Mouse (Mus musculus) neural tube, embryonic 14.5 days (tissue): ENCODE measurements around the gene Dnal4. TPM values are rescaled to one million over a fixed set of nuclear protein-coding genes. Genes with fewer than 3 reads are reported as not detected.

Experiments
- ATAC-seq: fragments of 200-750 bp; cut with Nextera tagmentation; 2 replicates; pipeline ENCODE4 v1.8.0; 2017; ENCODE audit warnings: low read depth, mild to moderate bottlenecking, moderate TSS enrichment, moderate library complexity
- H3K27ac ChIP-seq: fragments of 300-500 bp; sonication (generic); 2 replicates; pipeline ENCODE4 v1.5.1; 2014; ENCODE audit warnings: low read depth, mild to moderate bottlenecking, control low read depth, low read length, moderate library complexity, mixed read lengths
- H3K27me3 ChIP-seq: fragments of 300-500 bp; sonication (generic); 2 replicates; pipeline ENCODE4 v1.6.1; 2014; ENCODE audit warnings: low read length; ENCODE audit not compliant: control insufficient read depth, insufficient read depth
- H3K36me3 ChIP-seq: fragments of 300-500 bp; sonication (generic); 2 replicates; pipeline ENCODE4 v1.6.1; 2014; ENCODE audit warnings: low read length, mixed read lengths; ENCODE audit not compliant: control insufficient read depth, insufficient read depth
- H3K4me1 ChIP-seq: fragments of 300-500 bp; sonication (generic); 2 replicates; pipeline ENCODE4 v1.6.1; 2014; ENCODE audit warnings: low read length; ENCODE audit not compliant: control insufficient read depth, insufficient read depth
- H3K4me2 ChIP-seq: fragments of 300-500 bp; sonication (generic); 2 replicates; pipeline ENCODE4 v1.6.1; 2014; ENCODE audit warnings: mild to moderate bottlenecking, low read depth, low read length, control low read depth
- H3K4me3 ChIP-seq: fragments of 300-500 bp; sonication (generic); 2 replicates; pipeline ENCODE4 v1.5.1; 2014; ENCODE audit warnings: low read depth, low read length, control low read depth, mixed read lengths
- H3K9ac ChIP-seq: fragments of 300-500 bp; sonication (generic); replicated peaks from 2 replicates; pipeline ENCODE4 v1.6.1; 2014; ENCODE audit warnings: low read depth, mild to moderate bottlenecking, control low read depth, low read length, mixed read lengths
- H3K9me3 ChIP-seq: fragments of 300-500 bp; sonication (generic); 2 replicates; pipeline ENCODE4 v1.6.1; 2016; ENCODE audit warnings: low read length; ENCODE audit not compliant: control insufficient read depth
- WGBS: fragments of 180-500 bp; shearing (Covaris S2); extraction: QIAGEN DNeasy Blood & Tissue Kit; methylation state at CpG from one replicate; pipeline ENCODE4 v1.1.7; 2014; 5-methylcytosine and 5-hydroxymethylcytosine counted together
- polyA plus RNA-seq: library from polyadenylated mRNA; unstranded; fragments of >200 nt; fragmentation: Nextera tagmentation; extraction: Ambion mirVana; gene quantifications from 2 replicates; pipeline ENCODE4 v1.2.1, GENCODE M21; 2014

Dnal4 gene
- 62.2 and 62.8 TPM in 2 replicates for polyA plus RNA-seq

DNA sequence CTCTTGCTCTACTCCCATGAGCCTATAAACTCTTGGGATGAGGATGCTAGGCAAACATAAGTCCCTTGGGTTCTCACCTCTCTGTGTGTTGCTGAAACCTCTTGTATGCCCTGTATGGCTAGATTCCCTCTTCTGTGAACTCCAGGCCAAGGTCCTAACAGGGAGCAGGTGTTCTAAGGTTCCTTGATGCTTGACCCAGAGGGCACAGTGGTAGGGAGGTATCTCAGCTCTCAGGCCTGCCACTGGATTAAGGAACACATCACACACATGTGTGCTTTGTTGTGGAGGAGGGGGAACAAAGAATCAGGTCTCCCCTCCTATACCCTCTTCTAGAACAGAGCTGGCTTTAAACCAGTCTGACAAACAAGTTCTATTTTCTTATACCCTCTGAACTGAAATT, at the start of gene Dnal4:
Dnal4 (minus strand) TSS at position 101 of the 400 bp plus-strand sequence.
- no peaks in the 10 kb centered on the region for H3K9me3 ChIP-seq
- no peaks in the 10 kb centered on the region for H3K27me3 ChIP-seq
- H3K4me1 ChIP-seq: peaks cover 12% of the 10 kb centered on the region; the same call in 1 of the 2 replicates
- H3K9ac ChIP-seq: no peak within 1 kb of the TSS
- no peak for ATAC-seq
- no peak within 1 kb of the TSS for H3K4me3 ChIP-seq
- no peaks in the 10 kb centered on the region for H3K36me3 ChIP-seq
- H3K4me2 ChIP-seq: no peak within 1 kb of the TSS
- no peak within 1 kb of the TSS for H3K27ac ChIP-seq

GRCm38 (mm10) chr15:79827061-79827777, 49.6 kb upstream of the Dnal4 start:
- H3K9me3 ChIP-seq: no peaks in the 10 kb centered on the region
- no peak overlapping the region for H3K4me2 ChIP-seq
- 0 out of 2 replicates have a peak overlapping the region, but pooled peaks have one; percentile 39 for H3K27ac ChIP-seq
- WGBS: 92% methylated on average over 14 of the region's 14 CpGs
- H3K36me3 ChIP-seq: peaks cover 15% of the 10 kb centered on the region
- H3K4me1 ChIP-seq: peaks cover 47% of the 10 kb centered on the region
- no peak for ATAC-seq
- no peaks in the 10 kb centered on the region for H3K27me3 ChIP-seq
- H3K4me3 ChIP-seq: no peak overlapping the region
- no peak overlapping the region for H3K9ac ChIP-seq

GRCm38 (mm10) chr15:79826221-79826935, 48.7 kb upstream of the Dnal4 start:
- WGBS: 90% methylated on average over 9 of the region's 9 CpGs
- H3K4me1 ChIP-seq: peaks cover 40% of the 10 kb centered on the region

GRCm38 (mm10) chr15:79825146-79825825, 47.6 kb upstream of the Dnal4 start:
- WGBS: 56% methylated on average over 14 of the region's 14 CpGs
- Histone ChIP-seq H3K9me3 (no peaks in the 10 kb centered on the region), H3K27ac (0 out of 2 replicates have a peak overlapping the region, but pooled peaks have one; percentile 28), H3K4me3 (no peak overlapping the region), H3K36me3 (peaks cover 15% of the 10 kb centered on the region), H3K4me1 (peaks cover 40% of the 10 kb centered on the region), H3K9ac (no peak overlapping the region), H3K4me2 (no peak overlapping the region), H3K27me3 (no peaks in the 10 kb centered on the region)
- no peak for ATAC-seq

More at GRCm38 (mm10) chr15:79826221-79826935, 48.7 kb upstream of the Dnal4 start:
- Histone ChIP-seq H3K4me3 (no peak overlapping the region), H3K36me3 (peaks cover 15% of the 10 kb centered on the region), H3K4me2 (no peak overlapping the region), H3K27ac (no peak overlapping the region), H3K9ac (no peak overlapping the region), H3K9me3 (no peaks in the 10 kb centered on the region), H3K27me3 (no peaks in the 10 kb centered on the region)
- no peak for ATAC-seq

DNA sequence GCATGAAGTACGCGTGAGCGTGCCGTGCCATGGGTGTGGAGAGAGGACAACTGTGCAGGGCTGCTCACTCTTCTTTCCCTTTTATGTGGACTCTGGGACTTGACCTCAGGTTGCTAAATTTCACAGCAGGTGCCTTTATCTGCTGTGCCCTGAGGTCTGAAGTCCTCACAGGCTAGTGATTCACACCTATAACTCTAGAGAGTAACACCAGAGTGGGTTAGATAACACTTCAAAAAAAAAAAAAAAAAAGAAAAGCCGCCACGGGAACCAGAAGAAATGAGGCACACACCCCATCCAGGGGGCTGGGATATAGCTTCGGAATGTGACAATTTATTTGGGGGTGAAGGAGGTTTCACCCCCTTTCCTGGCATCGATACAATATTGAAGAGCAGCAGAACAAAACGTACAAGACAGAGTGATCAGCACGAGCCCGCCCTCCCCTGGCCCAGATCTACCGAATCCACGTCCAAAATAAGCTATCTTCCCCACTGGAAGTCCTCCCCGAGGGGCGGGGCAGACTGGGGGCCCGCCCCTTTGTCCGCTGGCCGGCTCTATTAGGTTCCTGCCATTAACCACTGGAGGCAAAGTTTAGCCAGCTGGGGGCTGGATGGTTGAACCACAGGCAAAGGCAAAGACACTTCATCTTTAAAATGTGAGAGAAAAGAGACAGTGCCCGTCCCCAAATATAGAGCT, 46.1 kb upstream of the Dnal4 start:
- Histone ChIP-seq H3K4me2 (no peak overlapping the region), H3K27ac (no peak overlapping the region), H3K9me3 (no peaks in the 10 kb centered on the region), H3K27me3 (no peaks in the 10 kb centered on the region), H3K36me3 (peaks cover 13% of the 10 kb centered on the region), H3K9ac (no peak overlapping the region), H3K4me1 (peaks cover 29% of the 10 kb centered on the region), H3K4me3 (no peak overlapping the region)
- ATAC-seq: no peak
- WGBS: 70% methylated on average over 19 of the region's 19 CpGs

- ATAC-seq: no peak
- Histone ChIP-seq H3K27me3 (no peaks in the 10 kb centered on the region), H3K9me3 (no peaks in the 10 kb centered on the region), H3K4me2 (no peak overlapping the region), H3K9ac (no peak overlapping the region), H3K36me3 (0 out of 2 replicates have a peak, but pooled peaks cover 4% of the 10 kb centered on the region), H3K27ac (no peak overlapping the region), H3K4me3 (no peak overlapping the region), H3K4me1 (peaks cover 19% of the 10 kb centered on the region)
- WGBS: 75% methylated on average over 13 of the region's 13 CpGs
Observed at GRCm38 (mm10) chr15:79822265-79823199, 44.9 kb upstream of the Dnal4 start.

GRCm38 (mm10) chr15:79818325-79818724, 40.7 kb upstream of the Dnal4 start:
- Histone ChIP-seq H3K36me3 (0 out of 2 replicates have a peak, but pooled peaks cover 4% of the 10 kb centered on the region), H3K4me2 (no peak overlapping the region), H3K27ac (no peak overlapping the region), H3K9me3 (no peaks in the 10 kb centered on the region), H3K9ac (no peak overlapping the region), H3K4me3 (no peak overlapping the region), H3K27me3 (no peaks in the 10 kb centered on the region), H3K4me1 (no peaks in the 10 kb centered on the region)
- no peak for ATAC-seq
- WGBS: 91% methylated on average over 4 of the region's 4 CpGs
